Mouse (Mus musculus): ENCODE results near the gene Stk40.

DNA sequence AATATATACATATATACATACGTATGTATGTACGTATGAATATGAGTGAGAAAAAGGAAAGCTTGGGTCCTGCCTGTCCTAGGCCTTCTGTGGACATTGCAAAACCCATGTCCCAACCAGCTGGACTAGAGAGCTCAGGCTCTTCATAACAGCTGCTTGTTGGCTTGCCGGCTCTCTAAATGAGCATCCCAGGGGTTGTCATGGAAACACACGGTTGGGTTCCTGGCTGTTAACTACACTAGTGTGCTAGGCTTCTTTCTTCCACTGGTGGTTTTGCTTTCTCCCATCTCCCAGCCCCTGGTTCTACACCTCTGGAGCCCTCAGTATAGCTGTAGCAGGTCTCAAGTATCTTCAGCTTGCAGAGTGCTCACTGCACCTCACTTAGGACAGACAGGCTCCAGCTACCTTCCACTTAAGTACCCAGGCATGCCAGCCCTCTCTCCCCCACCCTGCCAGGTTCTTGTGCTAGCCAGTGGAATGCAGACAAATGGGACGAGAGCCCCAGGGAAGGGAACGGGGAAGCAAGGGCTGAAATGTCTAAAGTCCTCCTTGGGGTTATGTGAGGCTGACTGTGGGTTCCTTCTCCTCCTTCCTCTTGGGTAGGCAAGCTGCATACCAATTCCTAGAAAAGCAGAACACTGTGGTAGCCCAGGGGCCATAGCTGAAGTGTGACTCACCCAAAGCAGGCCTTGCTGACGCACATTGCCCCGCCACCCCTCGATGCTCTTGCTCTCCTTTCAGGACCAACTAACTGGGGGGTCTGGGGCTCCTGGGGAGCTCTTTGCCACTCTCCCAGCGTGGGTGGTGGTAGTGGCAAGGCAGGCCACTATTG is 27.7 kb downstream of the Stk40 start:
- TF ChIP-seq CTCF (IDR thresholded peaks at IDR 0.05; ENCODE audit: low read depth, low read length) = no peak
- no peak for TF ChIP-seq EP300 (IDR thresholded peaks at IDR 0.05; ENCODE audit: insufficient read depth, low read depth, low read length)
- no peak for TF ChIP-seq POLR2A (IDR thresholded peaks at IDR 0.05; ENCODE audit: insufficient read depth, low read length)

All from ES-Bruce4 (cell line).